Mouse (Mus musculus): ENCODE measurements around the gene Arfrp1. TPM values are rescaled to one million over a fixed set of nuclear protein-coding genes. Genes with fewer than 3 reads are reported as not detected.

The Arfrp1 gene
- polyA plus RNA-seq, 1 experiment from 2014 or later, result 81.2 TPM

DNA sequence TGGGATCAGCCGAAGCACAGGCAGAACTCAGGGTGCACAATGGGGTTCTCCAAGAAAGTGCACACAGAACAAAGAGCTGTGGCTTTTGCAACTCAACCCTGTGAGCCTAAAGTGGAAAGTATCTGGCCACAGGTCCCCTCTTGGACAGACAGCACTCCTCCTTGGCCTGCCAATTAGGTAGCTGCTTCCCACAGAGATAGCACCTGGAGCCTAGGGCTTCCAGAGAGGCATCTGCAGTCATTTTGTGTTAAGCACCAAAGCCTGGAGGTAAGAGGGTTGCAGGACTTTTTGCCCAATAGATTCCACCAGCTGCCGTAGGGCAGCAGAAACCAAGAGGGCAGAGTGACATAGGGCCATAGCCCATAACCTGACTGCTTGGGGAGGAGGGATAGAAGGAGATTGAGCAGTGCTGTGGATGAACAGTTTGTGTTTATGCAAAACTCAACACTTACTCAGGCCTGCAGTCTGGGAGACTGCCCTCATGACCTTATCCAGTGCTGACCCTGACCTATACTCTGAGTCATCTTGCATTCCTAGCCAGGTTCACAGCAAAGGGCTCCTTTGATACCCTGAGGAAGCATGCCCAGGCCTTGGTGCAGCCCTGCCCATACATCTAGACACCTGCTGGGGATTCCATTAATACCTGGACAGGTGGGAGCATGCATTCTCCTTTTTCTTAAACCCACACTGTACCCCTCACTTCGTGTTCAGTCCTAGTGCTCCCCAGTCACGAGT lies 25.1 kb upstream of the Arfrp1 start:
- H3K27me3 ChIP-seq, result no peaks in the 10 kb centered on the region
- no peak overlapping the region for H3K4me3 ChIP-seq
- H3K36me3 ChIP-seq, result peaks cover 24% of the 10 kb centered on the region
- H3K9me3 ChIP-seq, result no peaks in the 10 kb centered on the region
- 89% methylated on average over 4 of the region's 4 CpGs for WGBS
- no peak for ATAC-seq (ENCODE audit: low FRiP score, low read depth)
- 0 out of 2 replicates have a peak, but pooled peaks cover 7% of the 10 kb centered on the region for H3K4me1 ChIP-seq (replicated peaks)
- H3K9ac ChIP-seq, result no peak overlapping the region
- H3K4me2 ChIP-seq, result no peak overlapping the region
- H3K27ac ChIP-seq (replicated peaks), result no peak overlapping the region

DNA sequence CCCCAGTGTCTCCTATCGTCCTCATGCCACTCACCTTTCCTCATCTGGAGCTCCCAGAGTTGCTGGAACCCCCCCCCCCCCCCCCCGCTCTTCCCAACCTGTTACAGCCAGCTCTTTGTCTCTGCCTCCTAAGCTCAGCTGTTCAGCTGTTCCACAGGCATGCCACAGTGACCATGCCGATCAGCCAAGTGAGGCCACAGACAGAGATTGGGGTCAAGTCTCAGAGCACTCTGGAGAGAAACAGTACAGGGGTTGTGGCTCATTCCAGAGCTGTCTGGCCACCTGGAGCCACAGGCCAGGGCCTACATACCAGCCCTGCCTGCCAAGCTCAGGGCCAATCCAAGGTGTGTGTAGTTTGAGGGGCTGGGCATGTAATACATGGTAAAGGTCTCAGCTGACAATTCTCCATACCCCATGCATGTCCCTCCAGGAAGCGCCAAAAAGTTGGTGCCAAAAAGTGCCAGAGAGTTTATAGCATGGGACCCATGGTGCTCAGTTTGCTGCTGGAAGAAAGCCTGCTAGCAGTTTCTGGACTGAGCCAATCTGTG lies 21.5 kb upstream of the Arfrp1 start:
- no peak overlapping the region for H3K27ac ChIP-seq (replicated peaks)
- peaks cover 34% of the 10 kb centered on the region for H3K36me3 ChIP-seq
- ATAC-seq (ENCODE audit: low FRiP score, low read depth), result no peak
- no peak overlapping the region for H3K4me2 ChIP-seq
- H3K4me1 ChIP-seq (replicated peaks), result 0 out of 2 replicates have a peak, but pooled peaks cover 12% of the 10 kb centered on the region
- no peak overlapping the region for H3K4me3 ChIP-seq
- no peaks in the 10 kb centered on the region for H3K9me3 ChIP-seq
- H3K27me3 ChIP-seq, result no peaks in the 10 kb centered on the region
- H3K9ac ChIP-seq, result no peak overlapping the region
- 73% methylated on average over 3 of the region's 4 CpGs for WGBS

GRCm38 (mm10) chr2:181385885-181386284 lies 20.7 kb upstream of the Arfrp1 start:
- ATAC-seq (ENCODE audit: low FRiP score, low read depth), result no peak
- 0 out of 2 replicates have a peak, but pooled peaks cover 12% of the 10 kb centered on the region for H3K4me1 ChIP-seq (replicated peaks)
- peaks cover 30% of the 10 kb centered on the region for H3K36me3 ChIP-seq
- no peaks in the 10 kb centered on the region for H3K9me3 ChIP-seq
- peak overlapping the region; percentile 34 for H3K27ac ChIP-seq (replicated peaks)
- 73% methylated on average over 3 of the region's 3 CpGs for WGBS
- H3K27me3 ChIP-seq, result no peaks in the 10 kb centered on the region
- no peak overlapping the region for H3K9ac ChIP-seq
- H3K4me2 ChIP-seq, result no peak overlapping the region
- no peak overlapping the region for H3K4me3 ChIP-seq

GRCm38 (mm10) chr2:181384919-181385391 lies 19.8 kb upstream of the Arfrp1 start:
- Histone ChIP-seq H3K4me3 (no peak overlapping the region), H3K4me2 (no peak overlapping the region), H3K27ac (replicated peaks) (peak overlapping the region; percentile 34; the same call in 1 of the 2 replicates), H3K4me1 (replicated peaks) (0 out of 2 replicates have a peak, but pooled peaks cover 12% of the 10 kb centered on the region), H3K36me3 (peaks cover 32% of the 10 kb centered on the region), H3K9me3 (no peaks in the 10 kb centered on the region), H3K9ac (no peak overlapping the region), H3K27me3 (no peaks in the 10 kb centered on the region)
- 75% methylated on average over 4 of the region's 4 CpGs for WGBS
- ATAC-seq (ENCODE audit: low FRiP score, low read depth), result peak; percentile 67; the same call in 1 of the 2 replicates

DNA sequence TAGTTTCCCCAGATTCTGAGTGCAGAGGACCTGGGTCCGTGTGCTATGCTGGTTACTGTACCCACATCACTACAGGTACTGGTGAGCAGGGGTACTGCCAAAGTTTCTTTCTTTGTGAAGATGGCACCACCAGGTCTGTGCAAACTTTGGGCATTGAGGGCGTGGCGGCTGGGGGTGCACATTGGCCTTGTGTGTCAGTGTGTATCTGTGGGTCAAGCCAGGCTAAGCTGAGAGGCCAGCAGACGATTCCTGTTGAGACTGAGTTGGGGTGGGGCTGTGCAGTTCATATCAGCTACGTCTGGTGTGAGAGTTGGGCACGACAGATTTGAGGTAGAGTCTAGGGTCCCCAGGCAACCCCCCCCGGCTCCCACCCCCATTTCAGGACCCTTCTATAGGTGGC lies 19.3 kb upstream of the Arfrp1 start:
- WGBS, result 92% methylated on average over 7 of the region's 7 CpGs
- 0 out of 2 replicates have a peak overlapping the region, but pooled peaks have one; percentile 34 for H3K27ac ChIP-seq (replicated peaks)
- ATAC-seq (ENCODE audit: low FRiP score, low read depth), result 0 out of 2 replicates have a peak, but pooled peaks have one; percentile 20
- H3K4me2 ChIP-seq, result no peak overlapping the region
- H3K36me3 ChIP-seq, result peaks cover 37% of the 10 kb centered on the region
- H3K9me3 ChIP-seq, result no peaks in the 10 kb centered on the region
- no peaks in the 10 kb centered on the region for H3K27me3 ChIP-seq
- H3K4me3 ChIP-seq, result no peak overlapping the region
- H3K4me1 ChIP-seq (replicated peaks), result 0 out of 2 replicates have a peak, but pooled peaks cover 12% of the 10 kb centered on the region
- H3K9ac ChIP-seq, result no peak overlapping the region

- ATAC-seq (ENCODE audit: low FRiP score, low read depth), result no peak
- no peaks in the 10 kb centered on the region for H3K9me3 ChIP-seq
- H3K36me3 ChIP-seq, result peaks cover 50% of the 10 kb centered on the region
- no peak overlapping the region for H3K4me3 ChIP-seq
- 94% methylated on average over 6 of the region's 6 CpGs for WGBS
- H3K4me1 ChIP-seq (replicated peaks), result 0 out of 2 replicates have a peak, but pooled peaks cover 12% of the 10 kb centered on the region
- no peak overlapping the region for H3K9ac ChIP-seq
- H3K4me2 ChIP-seq, result no peak overlapping the region
- H3K27ac ChIP-seq (replicated peaks), result no peak overlapping the region
- H3K27me3 ChIP-seq, result no peaks in the 10 kb centered on the region
Measured at GRCm38 (mm10) chr2:181381631-181382306, 16.6 kb upstream of the Arfrp1 start.

DNA sequence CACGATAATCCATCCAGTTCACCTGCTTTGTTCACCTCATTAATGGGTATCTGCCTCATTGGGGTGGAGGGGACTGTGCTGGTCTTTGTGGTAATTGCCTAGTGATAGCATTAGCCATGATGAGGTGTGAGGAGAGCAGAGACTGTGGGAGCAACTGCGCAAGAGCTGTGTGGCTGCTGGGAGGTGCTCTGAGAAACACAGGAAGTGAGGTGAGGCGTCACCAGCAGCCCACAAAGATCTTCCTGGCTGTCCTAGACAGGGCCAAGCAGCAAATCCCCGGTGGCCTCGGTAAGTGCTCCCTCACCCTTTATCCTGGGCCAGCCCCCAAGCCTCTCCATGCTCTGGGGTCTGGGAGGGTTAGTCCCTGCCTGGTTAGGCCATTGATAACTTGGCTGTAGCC lies 15.9 kb upstream of the Arfrp1 start:
- ATAC-seq (ENCODE audit: low FRiP score, low read depth), result no peak
- Histone ChIP-seq H3K9me3 (no peaks in the 10 kb centered on the region), H3K36me3 (peaks cover 48% of the 10 kb centered on the region), H3K27ac (replicated peaks) (no peak overlapping the region), H3K4me3 (no peak overlapping the region), H3K9ac (no peak overlapping the region), H3K27me3 (no peaks in the 10 kb centered on the region), H3K4me2 (no peak overlapping the region), H3K4me1 (replicated peaks) (0 out of 2 replicates have a peak, but pooled peaks cover 11% of the 10 kb centered on the region)
- 96% methylated on average over 5 of the region's 5 CpGs for WGBS

DNA sequence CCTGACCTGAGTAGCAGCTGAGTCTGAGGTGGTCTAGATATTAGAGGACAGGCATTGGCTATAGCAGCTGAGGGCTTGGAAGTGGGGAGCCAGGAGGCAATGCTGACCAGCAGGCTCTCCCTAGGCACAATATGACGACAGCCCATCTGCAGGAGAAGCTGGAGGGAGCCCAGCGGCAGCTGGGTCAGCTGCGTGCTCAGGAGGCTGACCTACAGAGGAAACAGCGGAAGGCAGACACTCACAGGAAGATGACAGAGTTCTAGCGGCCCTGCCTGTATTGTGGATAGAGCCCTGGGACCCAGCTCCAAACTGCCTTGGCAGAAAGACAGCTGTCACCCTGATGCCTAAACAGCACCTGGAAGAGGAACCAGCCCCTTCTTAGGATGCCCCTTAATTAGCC lies 15.0 kb upstream of the Arfrp1 start:
- H3K36me3 ChIP-seq, result peaks cover 45% of the 10 kb centered on the region
- no peaks in the 10 kb centered on the region for H3K9me3 ChIP-seq
- H3K4me2 ChIP-seq, result no peak overlapping the region
- no peaks in the 10 kb centered on the region for H3K27me3 ChIP-seq
- H3K4me3 ChIP-seq, result no peak overlapping the region
- no peak overlapping the region for H3K9ac ChIP-seq
- ATAC-seq (ENCODE audit: low FRiP score, low read depth), result no peak
- no peak overlapping the region for H3K27ac ChIP-seq (replicated peaks)
- 0 out of 2 replicates have a peak, but pooled peaks cover 4% of the 10 kb centered on the region for H3K4me1 ChIP-seq (replicated peaks)
- 91% methylated on average over 5 of the region's 5 CpGs for WGBS

- no peak within 1 kb of the TSS for H3K27ac ChIP-seq (replicated peaks)
- 96% methylated on average over 12 of the region's 12 CpGs for WGBS
- peaks cover 45% of the 10 kb centered on the region for H3K36me3 ChIP-seq
- no peaks in the 10 kb centered on the region for H3K4me1 ChIP-seq (replicated peaks)
- no peaks in the 10 kb centered on the region for H3K27me3 ChIP-seq
- H3K4me3 ChIP-seq, result no peak within 1 kb of the TSS
- no peak within 1 kb of the TSS for H3K9ac ChIP-seq
- no peaks in the 10 kb centered on the region for H3K9me3 ChIP-seq
- no peak within 1 kb of the TSS for H3K4me2 ChIP-seq
- ATAC-seq (ENCODE audit: low FRiP score, low read depth), result no peak
Measured at GRCm38 (mm10) chr2:181379778-181380177, 14.6 kb upstream of the Arfrp1 start, which contains the start of gene Lime1. Gene Lime1 (plus strand): TSS chr2:181380078.

DNA sequence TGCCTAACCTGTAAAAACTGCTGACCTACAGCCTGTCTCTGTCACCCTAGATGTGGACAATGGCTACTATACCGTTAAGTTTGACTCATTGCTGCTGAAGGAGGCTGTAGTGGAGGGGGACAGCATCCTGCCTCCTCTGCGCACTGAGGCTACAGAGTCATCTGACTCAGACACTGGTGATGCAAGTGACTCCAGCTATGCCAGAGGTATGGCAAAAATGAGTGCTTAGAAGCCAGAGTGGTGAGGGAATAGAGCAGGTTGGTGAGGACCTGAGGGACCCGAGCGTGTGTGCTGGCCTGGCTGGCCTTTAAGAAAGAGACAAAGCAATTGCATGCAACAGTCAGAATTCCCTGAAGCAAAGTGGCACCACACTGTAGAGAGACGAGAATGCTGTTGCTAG lies 13.5 kb upstream of the Arfrp1 start:
- Histone ChIP-seq H3K27me3 (no peaks in the 10 kb centered on the region), H3K9ac (no peak overlapping the region), H3K4me2 (no peak overlapping the region), H3K4me1 (replicated peaks) (no peaks in the 10 kb centered on the region), H3K27ac (replicated peaks) (no peak overlapping the region), H3K4me3 (no peak overlapping the region), H3K36me3 (peaks cover 45% of the 10 kb centered on the region), H3K9me3 (no peaks in the 10 kb centered on the region)
- 91% methylated on average over 5 of the region's 5 CpGs for WGBS
- ATAC-seq (ENCODE audit: low FRiP score, low read depth), result no peak

GRCm38 (mm10) chr2:181377230-181377629 lies 12.0 kb upstream of the Arfrp1 start:
- H3K4me2 ChIP-seq, result no peak overlapping the region
- WGBS, result 91% methylated on average over 2 of the region's 2 CpGs
- no peaks in the 10 kb centered on the region for H3K27me3 ChIP-seq
- H3K9ac ChIP-seq, result no peak overlapping the region
- no peak for ATAC-seq (ENCODE audit: low FRiP score, low read depth)
- H3K9me3 ChIP-seq, result no peaks in the 10 kb centered on the region
- no peak overlapping the region for H3K27ac ChIP-seq (replicated peaks)
- H3K36me3 ChIP-seq, result peaks cover 32% of the 10 kb centered on the region
- H3K4me3 ChIP-seq, result no peak overlapping the region
- no peaks in the 10 kb centered on the region for H3K4me1 ChIP-seq (replicated peaks)

GRCm38 (mm10) chr2:181375787-181376186 lies 10.6 kb upstream of the Arfrp1 start:
- ATAC-seq (ENCODE audit: low FRiP score, low read depth), result no peak
- H3K9me3 ChIP-seq, result no peaks in the 10 kb centered on the region

More at GRCm38 (mm10) chr2:181375787-181376186, 10.6 kb upstream of the Arfrp1 start:
- Histone ChIP-seq H3K4me2 (no peak overlapping the region), H3K27me3 (no peaks in the 10 kb centered on the region), H3K4me1 (replicated peaks) (no peaks in the 10 kb centered on the region), H3K9ac (no peak overlapping the region), H3K27ac (replicated peaks) (no peak overlapping the region), H3K36me3 (peaks cover 23% of the 10 kb centered on the region), H3K4me3 (no peak overlapping the region)
- 86% methylated on average over 2 of the region's 2 CpGs for WGBS

All from hindbrain, embryonic 15.5 days (tissue).